Mouse (Mus musculus): ENCODE measurements around the gene Rhoh. TPM values are rescaled to one million over a fixed set of nuclear protein-coding genes. Genes with fewer than 3 reads are reported as not detected.

Rhoh gene
- total and polyA plus RNA-seq, 3 experiments: 12.1 to 22.1 (median 18.9) TPM

- Histone ChIP-seq H3K4me2 (ENCODE audit: insufficient read depth, low read depth, poor library complexity, severe bottlenecking) (no peak overlapping the region), H3K27me3 (replicated peaks) (peaks cover 3% of the 10 kb centered on the region), H3K9ac (ENCODE audit: insufficient read depth, low read depth) (no peak overlapping the region), H3K79me2 (replicated peaks; ENCODE audit: control insufficient read depth, extremely low read depth, insufficient read depth, poor library complexity, severe bottlenecking) (no peaks in the 10 kb centered on the region), H3K9me3 (replicated peaks; ENCODE audit: low read length) (peaks cover 8% of the 10 kb centered on the region), H3K4me1 (ENCODE audit: control insufficient read depth in 1 of 2, insufficient read depth in 2 of 2) (peaks cover 2 to 20% of the 10 kb centered on the region in 2 experiments), H3K4me3 (replicated peaks in 1 of 3; ENCODE audit: low read depth in 2 of 3, low read length in 2 of 3, poor library complexity in 1 of 3) (no peak overlapping the region), H3K36me3 (replicated peaks in 1 of 2; ENCODE audit: control insufficient read depth in 1 of 2, insufficient read depth in 1 of 2, low read length in 1 of 2) (no peaks in the 10 kb centered on the region), H3K27ac (ENCODE audit: insufficient read depth, low read depth) (no peak overlapping the region)
- no peak for DNase-seq (ENCODE audit: extremely low read depth)
- TF ChIP-seq E2F4 (IDR thresholded peaks at IDR 0.05; ENCODE audit: insufficient replicate concordance, low read depth, low read length) (no peak), MEF2A (IDR thresholded peaks at IDR 0.05; ENCODE audit: borderline replicate concordance, low read depth, low read length) (no peak), RAD21 (IDR thresholded peaks at IDR 0.05; ENCODE audit: low read depth, low read length) (no peak), SMC3 (IDR thresholded peaks at IDR 0.05; ENCODE audit: low read depth, low read length) (no peak), CTCF (conservative IDR thresholded peaks at IDR 0.05 in 1 of 2, IDR thresholded peaks at IDR 0.05 in 1 of 2; ENCODE audit: low read depth in 2 of 2, low read length in 2 of 2) (no peak), SIN3A (IDR thresholded peaks at IDR 0.05; ENCODE audit: low read length) (no peak), CHD1 (IDR thresholded peaks at IDR 0.05; ENCODE audit: low read depth, low read length) (no peak), RCOR1 (conservative IDR thresholded peaks at IDR 0.05; ENCODE audit: low read depth, low read length) (no peak), ZMIZ1 (IDR thresholded peaks at IDR 0.05; ENCODE audit: low read depth, low read length) (no peak), MAZ (IDR thresholded peaks at IDR 0.05; ENCODE audit: low read depth, low read length) (no peak), ELF1 (IDR thresholded peaks at IDR 0.05; ENCODE audit: low read depth, low read length) (no peak), MAX (IDR thresholded peaks at IDR 0.05; ENCODE audit: low read length) (no peak), USF1 (IDR thresholded peaks at IDR 0.05; ENCODE audit: low read depth, low read length) (no peak), MXI1 (IDR thresholded peaks at IDR 0.05; ENCODE audit: low read depth, low read length) (no peak), POLR2A (IDR thresholded peaks at IDR 0.05; ENCODE audit: low read depth, low read length) (no peak), HCFC1 (IDR thresholded peaks at IDR 0.05; ENCODE audit: low read depth, low read length) (no peak), MAFK (IDR thresholded peaks at IDR 0.05; ENCODE audit: insufficient replicate concordance, low read length) (no peak)
- in situ Hi-C loops (cut with MboI; ENCODE audit: low pct_ligation_motif_present, low pct_unique_long_range_greater_than_20kb, low sequenced_read_pairs) (no loop called here), dilution Hi-C loops (cut with MboI; ENCODE audit: extremely low pct_ligation_motif_present, extremely low pct_unique_long_range_greater_than_20kb, low sequenced_read_pairs) (no loop called here)
Measured at GRCm38 (mm10) chr5:65920701-65921426, 59.9 kb downstream of the Rhoh start.

GRCm38 (mm10) chr5:65921477-65922138 lies 60.6 kb downstream of the Rhoh start:
- dilution Hi-C loops (cut with MboI; ENCODE audit: extremely low pct_ligation_motif_present, extremely low pct_unique_long_range_greater_than_20kb, low sequenced_read_pairs) (no loop called here), in situ Hi-C loops (cut with MboI; ENCODE audit: low pct_ligation_motif_present, low pct_unique_long_range_greater_than_20kb, low sequenced_read_pairs) (no loop called here)
- H3K9ac ChIP-seq (ENCODE audit: insufficient read depth, low read depth): no peak overlapping the region
- H3K4me3 ChIP-seq (replicated peaks in 1 of 3; ENCODE audit: low read depth in 2 of 3, low read length in 2 of 3, poor library complexity in 1 of 3): no peak overlapping the region
- H3K27me3 ChIP-seq (replicated peaks): peaks cover 7% of the 10 kb centered on the region
- H3K36me3 ChIP-seq (replicated peaks in 1 of 2; ENCODE audit: control insufficient read depth in 1 of 2, insufficient read depth in 1 of 2, low read length in 1 of 2): no peaks in the 10 kb centered on the region
- peaks cover 5% of the 10 kb centered on the region for H3K9me3 ChIP-seq (replicated peaks; ENCODE audit: low read length)
- H3K79me2 ChIP-seq (replicated peaks; ENCODE audit: control insufficient read depth, extremely low read depth, insufficient read depth, poor library complexity, severe bottlenecking): no peaks in the 10 kb centered on the region
- peaks cover 2 to 28% of the 10 kb centered on the region in 2 experiments for H3K4me1 ChIP-seq (ENCODE audit: control insufficient read depth in 1 of 2, insufficient read depth in 2 of 2)
- DNase-seq (ENCODE audit: extremely low read depth): no peak
- H3K27ac ChIP-seq (ENCODE audit: insufficient read depth, low read depth): no peak overlapping the region
- TF ChIP-seq GABPA (IDR thresholded peaks at IDR 0.05; ENCODE audit: insufficient replicate concordance, low read depth, low read length) (no peak), RCOR1 (conservative IDR thresholded peaks at IDR 0.05; ENCODE audit: low read depth, low read length) (no peak), IRF4 (IDR thresholded peaks at IDR 0.05; ENCODE audit: low read depth, low read length) (no peak), PAX5 (IDR thresholded peaks at IDR 0.05; ENCODE audit: low read length) (no peak), EP300 (IDR thresholded peaks at IDR 0.05; ENCODE audit: low read length) (no peak), MAX (IDR thresholded peaks at IDR 0.05; ENCODE audit: low read length) (no peak), KAT2A (IDR thresholded peaks at IDR 0.05; ENCODE audit: insufficient replicate concordance, low read length) (no peak), MAFK (IDR thresholded peaks at IDR 0.05; ENCODE audit: insufficient replicate concordance, low read length) (no peak), BHLHE40 (IDR thresholded peaks at IDR 0.05; ENCODE audit: low read depth, low read length) (no peak), MEF2A (IDR thresholded peaks at IDR 0.05; ENCODE audit: borderline replicate concordance, low read depth, low read length) (no peak), JUND (conservative IDR thresholded peaks at IDR 0.05; ENCODE audit: low read depth, low read length) (no peak), E2F4 (IDR thresholded peaks at IDR 0.05; ENCODE audit: insufficient replicate concordance, low read depth, low read length) (no peak), MXI1 (IDR thresholded peaks at IDR 0.05; ENCODE audit: low read depth, low read length) (no peak), CTCF (conservative IDR thresholded peaks at IDR 0.05 in 1 of 2, IDR thresholded peaks at IDR 0.05 in 1 of 2; ENCODE audit: low read depth in 2 of 2, low read length in 2 of 2) (no peak), TBP (conservative IDR thresholded peaks at IDR 0.05; ENCODE audit: low read depth, low read length) (no peak)
- H3K4me2 ChIP-seq (ENCODE audit: insufficient read depth, low read depth, poor library complexity, severe bottlenecking): no peak overlapping the region

Measured in CH12.LX (cell line).